Mouse (Mus musculus): ENCODE results near the gene Cdk14. TPM values are rescaled to one million over a fixed set of nuclear protein-coding genes. Genes with fewer than 3 reads are reported as not detected.

Cdk14 gene
- polyA plus RNA-seq, 1 experiment from 2014 or later: 25.5 TPM

DNA sequence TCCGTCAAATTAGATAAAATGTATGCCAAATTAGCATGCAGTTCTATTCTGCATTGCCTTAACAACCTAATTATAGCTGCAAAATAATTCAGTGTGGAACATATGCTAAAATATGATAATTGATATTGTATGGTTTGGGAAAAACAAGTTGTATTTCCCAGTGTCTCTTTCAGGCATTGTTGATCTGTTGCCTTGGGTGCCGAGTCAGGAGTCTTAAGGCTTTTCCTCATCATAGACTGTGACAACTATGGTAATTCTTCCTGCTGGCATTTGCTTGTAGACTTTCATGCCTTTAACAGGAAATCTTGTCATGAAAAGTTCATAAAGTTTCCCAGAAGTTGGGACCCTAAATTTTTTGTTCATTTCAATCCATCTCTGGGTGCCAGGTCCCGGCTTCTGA, 641.8 kb downstream of the Cdk14 start:
- Histone ChIP-seq H3K27ac (ENCODE audit: low read depth) (no peak overlapping the region), H3K36me3 (ENCODE audit: control insufficient read depth, insufficient read depth, low read length) (no peaks in the 10 kb centered on the region), H3K9ac (ENCODE audit: low read length) (no peak overlapping the region), H3K4me1 (replicated peaks; ENCODE audit: control insufficient read depth, insufficient read depth, low read length) (no peaks in the 10 kb centered on the region), H3K4me2 (ENCODE audit: low read length) (no peak overlapping the region), H3K27me3 (replicated peaks; ENCODE audit: control insufficient read depth, insufficient read depth, low read length) (no peaks in the 10 kb centered on the region), H3K4me3 (ENCODE audit: low read depth, low read length) (no peak overlapping the region), H3K9me3 (ENCODE audit: control insufficient read depth, low read length) (no peaks in the 10 kb centered on the region)
- WGBS: 87% methylated on average over 3 of the region's 3 CpGs
- no peak for ATAC-seq (replicated peaks; ENCODE audit: low FRiP score, low TSS enrichment, low read depth)
- no peak for DNase-seq (ENCODE audit: low spot score)

- Histone ChIP-seq H3K36me3 (ENCODE audit: control insufficient read depth, insufficient read depth, low read length) (no peaks in the 10 kb centered on the region), H3K4me1 (replicated peaks; ENCODE audit: control insufficient read depth, insufficient read depth, low read length) (no peaks in the 10 kb centered on the region), H3K9me3 (ENCODE audit: control insufficient read depth, low read length) (no peaks in the 10 kb centered on the region), H3K27ac (ENCODE audit: low read depth) (no peak overlapping the region), H3K4me2 (ENCODE audit: low read length) (no peak overlapping the region), H3K27me3 (replicated peaks; ENCODE audit: control insufficient read depth, insufficient read depth, low read length) (no peaks in the 10 kb centered on the region), H3K4me3 (ENCODE audit: low read depth, low read length) (no peak overlapping the region), H3K9ac (ENCODE audit: low read length) (no peak overlapping the region)
- DNase-seq (ENCODE audit: low spot score): no peak
- 43% methylated on average over 2 of the region's 2 CpGs for WGBS
- ATAC-seq (replicated peaks; ENCODE audit: low FRiP score, low TSS enrichment, low read depth): no peak
These were observed 643.6 kb downstream of the Cdk14 start for GRCm38 (mm10) chr5:4776495-4776894.

GRCm38 (mm10) chr5:4773090-4773772, 646.9 kb downstream of the Cdk14 start:
- Histone ChIP-seq H3K4me2 (ENCODE audit: low read length) (no peak overlapping the region), H3K9me3 (ENCODE audit: control insufficient read depth, low read length) (no peaks in the 10 kb centered on the region), H3K36me3 (ENCODE audit: control insufficient read depth, insufficient read depth, low read length) (no peaks in the 10 kb centered on the region), H3K27ac (ENCODE audit: low read depth) (no peak overlapping the region), H3K4me1 (replicated peaks; ENCODE audit: control insufficient read depth, insufficient read depth, low read length) (no peaks in the 10 kb centered on the region), H3K9ac (ENCODE audit: low read length) (no peak overlapping the region), H3K27me3 (replicated peaks; ENCODE audit: control insufficient read depth, insufficient read depth, low read length) (no peaks in the 10 kb centered on the region), H3K4me3 (ENCODE audit: low read depth, low read length) (no peak overlapping the region)
- ATAC-seq (replicated peaks; ENCODE audit: low FRiP score, low TSS enrichment, low read depth) (no peak), DNase-seq (ENCODE audit: low spot score) (no peak)
- WGBS: 67% methylated on average over 9 of the region's 9 CpGs

GRCm38 (mm10) chr5:4770609-4771008, 649.5 kb downstream of the Cdk14 start:
- no peak overlapping the region for H3K27ac ChIP-seq (ENCODE audit: low read depth)
- WGBS: 95% methylated on average over 1 of the region's 1 CpGs
- H3K27me3 ChIP-seq (replicated peaks; ENCODE audit: control insufficient read depth, insufficient read depth, low read length): no peaks in the 10 kb centered on the region

GRCm38 (mm10) chr5:4767896-4768295, 652.2 kb downstream of the Cdk14 start:
- Histone ChIP-seq H3K36me3 (ENCODE audit: control insufficient read depth, insufficient read depth, low read length) (no peaks in the 10 kb centered on the region), H3K9me3 (ENCODE audit: control insufficient read depth, low read length) (no peaks in the 10 kb centered on the region), H3K4me3 (ENCODE audit: low read depth, low read length) (no peak overlapping the region), H3K9ac (ENCODE audit: low read length) (no peak overlapping the region), H3K27ac (ENCODE audit: low read depth) (no peak overlapping the region), H3K4me2 (ENCODE audit: low read length) (no peak overlapping the region), H3K4me1 (replicated peaks; ENCODE audit: control insufficient read depth, insufficient read depth, low read length) (no peaks in the 10 kb centered on the region), H3K27me3 (replicated peaks; ENCODE audit: control insufficient read depth, insufficient read depth, low read length) (no peaks in the 10 kb centered on the region)
- ATAC-seq (replicated peaks; ENCODE audit: low FRiP score, low TSS enrichment, low read depth) (no peak), DNase-seq (ENCODE audit: low spot score) (no peak)
- whole genome bisulfite sequencing: 69% methylated on average over 2 of the region's 2 CpGs

More at GRCm38 (mm10) chr5:4770609-4771008, 649.5 kb downstream of the Cdk14 start:
- H3K4me3 ChIP-seq (ENCODE audit: low read depth, low read length): no peak overlapping the region
- no peak overlapping the region for H3K4me2 ChIP-seq (ENCODE audit: low read length)
- H3K9me3 ChIP-seq (ENCODE audit: control insufficient read depth, low read length): no peaks in the 10 kb centered on the region
- no peak for ATAC-seq (replicated peaks; ENCODE audit: low FRiP score, low TSS enrichment, low read depth)
- no peak overlapping the region for H3K9ac ChIP-seq (ENCODE audit: low read length)
- no peaks in the 10 kb centered on the region for H3K36me3 ChIP-seq (ENCODE audit: control insufficient read depth, insufficient read depth, low read length)
- H3K4me1 ChIP-seq (replicated peaks; ENCODE audit: control insufficient read depth, insufficient read depth, low read length): no peaks in the 10 kb centered on the region
- no peak for DNase-seq (ENCODE audit: low spot score)

- Histone ChIP-seq H3K27ac (ENCODE audit: low read depth) (no peak overlapping the region), H3K27me3 (replicated peaks; ENCODE audit: control insufficient read depth, insufficient read depth, low read length) (no peaks in the 10 kb centered on the region), H3K9ac (ENCODE audit: low read length) (no peak overlapping the region), H3K4me3 (ENCODE audit: low read depth, low read length) (no peak overlapping the region), H3K36me3 (ENCODE audit: control insufficient read depth, insufficient read depth, low read length) (no peaks in the 10 kb centered on the region), H3K4me2 (ENCODE audit: low read length) (no peak overlapping the region), H3K9me3 (ENCODE audit: control insufficient read depth, low read length) (no peaks in the 10 kb centered on the region), H3K4me1 (replicated peaks; ENCODE audit: control insufficient read depth, insufficient read depth, low read length) (no peaks in the 10 kb centered on the region)
- ATAC-seq (replicated peaks; ENCODE audit: low FRiP score, low TSS enrichment, low read depth) (no peak), DNase-seq (ENCODE audit: low spot score) (no peak)
- WGBS: 70% methylated on average over 5 of the region's 5 CpGs
These were observed 653.4 kb downstream of the Cdk14 start for GRCm38 (mm10) chr5:4766719-4767118.

GRCm38 (mm10) chr5:4761891-4762290, 658.2 kb downstream of the Cdk14 start:
- no peaks in the 10 kb centered on the region for H3K4me1 ChIP-seq (replicated peaks; ENCODE audit: control insufficient read depth, insufficient read depth, low read length)
- no peak overlapping the region for H3K4me2 ChIP-seq (ENCODE audit: low read length)
- H3K27me3 ChIP-seq (replicated peaks; ENCODE audit: control insufficient read depth, insufficient read depth, low read length): no peaks in the 10 kb centered on the region
- no peak overlapping the region for H3K4me3 ChIP-seq (ENCODE audit: low read depth, low read length)
- H3K9ac ChIP-seq (ENCODE audit: low read length): no peak overlapping the region
- H3K27ac ChIP-seq (ENCODE audit: low read depth): no peak overlapping the region
- H3K36me3 ChIP-seq (ENCODE audit: control insufficient read depth, insufficient read depth, low read length): no peaks in the 10 kb centered on the region
- no peak for DNase-seq (ENCODE audit: low spot score)
- ATAC-seq (replicated peaks; ENCODE audit: low FRiP score, low TSS enrichment, low read depth): no peak
- no peaks in the 10 kb centered on the region for H3K9me3 ChIP-seq (ENCODE audit: control insufficient read depth, low read length)

DNA sequence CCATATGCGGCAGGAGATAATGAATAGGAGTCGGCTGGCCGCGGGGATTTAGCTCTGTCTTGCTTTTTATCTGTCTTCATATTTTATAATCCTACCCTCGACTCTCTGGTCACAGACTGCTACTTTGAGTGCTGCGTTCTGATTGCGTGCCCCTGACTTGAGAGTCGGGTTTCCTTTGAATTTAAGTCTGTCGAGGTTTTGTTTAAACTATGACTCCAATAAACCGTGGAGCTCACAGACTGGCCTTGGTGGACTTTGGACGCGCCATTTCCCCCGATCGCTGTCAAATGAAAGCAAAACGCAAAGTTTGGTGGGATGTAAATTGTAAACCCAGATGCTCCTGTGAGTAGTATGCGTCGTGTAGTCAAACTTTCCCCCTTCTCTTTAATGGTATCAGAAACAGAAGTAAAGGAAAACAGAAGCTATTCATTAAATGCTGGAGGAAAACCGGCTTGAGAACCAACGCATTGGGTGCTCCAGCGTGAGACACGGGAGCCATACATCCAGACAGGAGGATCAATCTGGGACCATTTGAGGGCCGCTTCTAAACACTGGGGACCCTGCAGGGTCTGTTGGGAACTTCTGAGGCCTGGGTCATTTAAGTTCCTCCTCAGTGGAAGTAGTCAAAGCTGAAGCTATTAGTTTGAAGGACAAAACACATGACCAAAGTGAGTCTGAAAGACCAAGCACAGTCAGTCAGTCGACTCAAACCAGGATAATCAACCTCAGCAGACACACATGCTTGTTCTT, 661.6 kb downstream of the Cdk14 start:
- DNase-seq (ENCODE audit: low spot score): peak; percentile 61
- peak overlapping the region; percentile 98 for H3K27ac ChIP-seq (ENCODE audit: low read depth)
- no peaks in the 10 kb centered on the region for H3K9me3 ChIP-seq (ENCODE audit: control insufficient read depth, low read length)
- peak overlapping the region; percentile 91 for H3K4me3 ChIP-seq (ENCODE audit: low read depth, low read length)
- H3K4me2 ChIP-seq (ENCODE audit: low read length): peak overlapping the region; percentile 80
- peaks cover 7% of the 10 kb centered on the region for H3K36me3 ChIP-seq (ENCODE audit: control insufficient read depth, insufficient read depth, low read length)
- peak; percentile 42; the same call in 1 of the 2 replicates for ATAC-seq (replicated peaks; ENCODE audit: low FRiP score, low TSS enrichment, low read depth)
- no peaks in the 10 kb centered on the region for H3K27me3 ChIP-seq (replicated peaks; ENCODE audit: control insufficient read depth, insufficient read depth, low read length)
- H3K4me1 ChIP-seq (replicated peaks; ENCODE audit: control insufficient read depth, insufficient read depth, low read length): peaks cover 9% of the 10 kb centered on the region
- 1% methylated on average over 23 of the region's 23 CpGs for WGBS
- peak overlapping the region; percentile 95 for H3K9ac ChIP-seq (ENCODE audit: low read length)
